Mouse (Mus musculus): Measurements from ENCODE around the gene Hc. TPM values are rescaled to one million over a fixed set of nuclear protein-coding genes. Genes with fewer than 3 reads are reported as not detected.
A peak's percentile ranks its signal among the peaks of the same experiment; 100 is the strongest.

Gene Hc
- polyA plus RNA-seq, 1 experiment from 2014 or later = 0.38 TPM

DNA sequence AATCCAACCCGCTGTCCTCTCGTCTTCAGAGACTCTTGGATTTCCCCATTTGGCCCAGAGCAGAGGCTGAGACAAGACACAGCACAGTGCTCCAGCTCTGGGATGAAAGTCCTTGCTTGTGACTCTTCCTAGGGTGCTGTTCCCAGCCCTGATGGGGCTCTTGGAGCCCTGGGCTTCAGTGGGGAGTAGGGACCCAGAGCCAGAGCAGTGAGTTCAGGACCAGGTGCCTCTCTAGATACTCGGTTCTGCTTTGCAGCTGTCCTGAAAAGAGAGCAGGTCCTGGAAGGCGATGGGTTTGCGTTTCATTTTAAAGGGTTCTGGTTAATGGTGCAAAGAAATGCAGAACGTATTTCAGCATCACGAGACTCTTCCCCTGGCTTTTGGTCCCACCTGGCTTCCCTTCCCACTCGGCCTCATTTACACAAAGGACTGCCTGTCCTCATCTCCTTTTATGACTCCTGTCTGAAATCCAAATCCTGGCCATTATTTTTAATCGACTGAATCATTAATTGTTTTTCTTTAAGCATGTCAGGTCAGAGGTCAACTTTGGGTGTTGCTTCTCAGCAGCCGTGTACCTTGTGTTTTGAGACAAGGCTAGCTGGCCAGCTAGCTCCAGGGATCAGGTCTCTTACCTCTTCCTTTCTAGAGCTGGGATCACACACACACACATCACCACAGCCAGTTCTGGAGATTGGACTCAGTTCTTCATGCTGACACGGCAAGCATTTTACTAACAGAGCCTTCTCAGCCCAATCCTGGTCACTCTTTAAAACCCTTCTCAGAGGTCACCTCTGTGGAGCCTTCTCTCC is 90.0 kb downstream of the Hc start:
- DNase-seq (ENCODE audit: low spot score) (no peak), ATAC-seq (replicated peaks; ENCODE audit: insufficient number of reproducible peaks, low FRiP score, low TSS enrichment, low read depth) (no peak)
- Histone ChIP-seq H3K36me3 (replicated peaks; ENCODE audit: control insufficient read depth, insufficient read depth, low read depth, low read length) (no peaks in the 10 kb centered on the region), H3K27me3 (ENCODE audit: control insufficient read depth, insufficient read depth, low read length) (no peaks in the 10 kb centered on the region), H3K4me1 (ENCODE audit: control insufficient read depth, insufficient read depth, low read length) (no peaks in the 10 kb centered on the region), H3K9me3 (replicated peaks; ENCODE audit: control insufficient read depth, low read length) (no peaks in the 10 kb centered on the region), H3K27ac (replicated peaks; ENCODE audit: low read depth, low read length) (no peak overlapping the region), H3K4me3 (ENCODE audit: low read depth, low read length) (no peak overlapping the region), H3K4me2 (ENCODE audit: low read depth, low read length) (no peak overlapping the region), H3K9ac (replicated peaks; ENCODE audit: low read length) (no peak overlapping the region)
- 70% methylated on average over 11 of the region's 11 CpGs for WGBS

- H3K4me1 ChIP-seq (ENCODE audit: control insufficient read depth, insufficient read depth, low read length) = no peaks in the 10 kb centered on the region
- H3K9ac ChIP-seq (replicated peaks; ENCODE audit: low read length) = no peak overlapping the region
- H3K9me3 ChIP-seq (replicated peaks; ENCODE audit: control insufficient read depth, low read length) = no peaks in the 10 kb centered on the region
- H3K4me3 ChIP-seq (ENCODE audit: low read depth, low read length) = no peak overlapping the region
- 36% methylated on average over 9 of the region's 9 CpGs for WGBS
- DNase-seq (ENCODE audit: low spot score) (peak; percentile 79), ATAC-seq (replicated peaks; ENCODE audit: insufficient number of reproducible peaks, low FRiP score, low TSS enrichment, low read depth) (no peak)
- H3K27me3 ChIP-seq (ENCODE audit: control insufficient read depth, insufficient read depth, low read length) = no peaks in the 10 kb centered on the region
- no peaks in the 10 kb centered on the region for H3K36me3 ChIP-seq (replicated peaks; ENCODE audit: control insufficient read depth, insufficient read depth, low read depth, low read length)
- H3K27ac ChIP-seq (replicated peaks; ENCODE audit: low read depth, low read length) = no peak overlapping the region
- H3K4me2 ChIP-seq (ENCODE audit: low read depth, low read length) = no peak overlapping the region
Observed at GRCm38 (mm10) chr2:34970092-34970750, 91.0 kb downstream of the Hc start.

DNA sequence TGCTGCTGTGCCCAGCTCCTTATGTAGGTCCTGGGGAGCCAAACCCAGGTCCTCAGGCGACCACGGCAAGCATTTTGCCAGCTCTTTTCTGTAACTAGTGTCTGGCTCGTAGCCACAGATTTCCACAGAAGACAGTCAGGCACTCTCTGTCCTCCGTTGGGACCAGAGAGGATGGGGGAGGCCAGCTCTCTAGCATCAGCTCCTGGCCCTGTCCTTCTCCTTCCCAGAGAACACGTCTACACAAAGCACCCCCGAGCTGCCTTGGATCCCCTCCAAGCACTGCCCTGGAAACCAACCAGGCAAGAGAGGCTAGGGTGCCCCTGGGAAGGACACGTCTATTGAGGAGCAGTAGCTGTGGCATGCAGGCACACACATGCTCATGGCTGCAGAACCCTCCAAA is 92.1 kb downstream of the Hc start:
- Histone ChIP-seq H3K4me2 (ENCODE audit: low read depth, low read length) (no peak overlapping the region), H3K9ac (replicated peaks; ENCODE audit: low read length) (no peak overlapping the region), H3K4me1 (ENCODE audit: control insufficient read depth, insufficient read depth, low read length) (no peaks in the 10 kb centered on the region), H3K9me3 (replicated peaks; ENCODE audit: control insufficient read depth, low read length) (no peaks in the 10 kb centered on the region), H3K27ac (replicated peaks; ENCODE audit: low read depth, low read length) (no peak overlapping the region), H3K27me3 (ENCODE audit: control insufficient read depth, insufficient read depth, low read length) (no peaks in the 10 kb centered on the region), H3K36me3 (replicated peaks; ENCODE audit: control insufficient read depth, insufficient read depth, low read depth, low read length) (no peaks in the 10 kb centered on the region), H3K4me3 (ENCODE audit: low read depth, low read length) (no peak overlapping the region)
- ATAC-seq (replicated peaks; ENCODE audit: insufficient number of reproducible peaks, low FRiP score, low TSS enrichment, low read depth) = no peak
- 84% methylated on average over 7 of the region's 7 CpGs for WGBS
- DNase-seq (ENCODE audit: low spot score) = no peak

GRCm38 (mm10) chr2:34966243-34966934 is 94.8 kb downstream of the Hc start:
- H3K36me3 ChIP-seq (replicated peaks; ENCODE audit: control insufficient read depth, insufficient read depth, low read depth, low read length) = no peaks in the 10 kb centered on the region
- H3K4me2 ChIP-seq (ENCODE audit: low read depth, low read length) = no peak overlapping the region
- no peaks in the 10 kb centered on the region for H3K9me3 ChIP-seq (replicated peaks; ENCODE audit: control insufficient read depth, low read length)
- no peaks in the 10 kb centered on the region; the same call in 1 of the 2 replicates for H3K4me1 ChIP-seq (ENCODE audit: control insufficient read depth, insufficient read depth, low read length)
- DNase-seq (ENCODE audit: low spot score) = no peak
- no peak overlapping the region for H3K27ac ChIP-seq (replicated peaks; ENCODE audit: low read depth, low read length)
- no peak overlapping the region for H3K4me3 ChIP-seq (ENCODE audit: low read depth, low read length)
- no peaks in the 10 kb centered on the region for H3K27me3 ChIP-seq (ENCODE audit: control insufficient read depth, insufficient read depth, low read length)
- WGBS = 86% methylated on average over 8 of the region's 8 CpGs
- no peak overlapping the region for H3K9ac ChIP-seq (replicated peaks; ENCODE audit: low read length)
- no peak for ATAC-seq (replicated peaks; ENCODE audit: insufficient number of reproducible peaks, low FRiP score, low TSS enrichment, low read depth)

- Histone ChIP-seq H3K4me1 (ENCODE audit: control insufficient read depth, insufficient read depth, low read length) (no peaks in the 10 kb centered on the region; the same call in 1 of the 2 replicates), H3K36me3 (replicated peaks; ENCODE audit: control insufficient read depth, insufficient read depth, low read depth, low read length) (no peaks in the 10 kb centered on the region), H3K27me3 (ENCODE audit: control insufficient read depth, insufficient read depth, low read length) (no peaks in the 10 kb centered on the region), H3K4me2 (ENCODE audit: low read depth, low read length) (no peak overlapping the region), H3K9ac (replicated peaks; ENCODE audit: low read length) (no peak overlapping the region), H3K9me3 (replicated peaks; ENCODE audit: control insufficient read depth, low read length) (no peaks in the 10 kb centered on the region), H3K4me3 (ENCODE audit: low read depth, low read length) (no peak overlapping the region), H3K27ac (replicated peaks; ENCODE audit: low read depth, low read length) (no peak overlapping the region)
- ATAC-seq (replicated peaks; ENCODE audit: insufficient number of reproducible peaks, low FRiP score, low TSS enrichment, low read depth) (no peak), DNase-seq (ENCODE audit: low spot score) (no peak)
- 67% methylated on average over 8 of the region's 8 CpGs for WGBS
Observed at GRCm38 (mm10) chr2:34965806-34966205, 95.4 kb downstream of the Hc start.

- no peak for ATAC-seq (replicated peaks; ENCODE audit: insufficient number of reproducible peaks, low FRiP score, low TSS enrichment, low read depth)
- Histone ChIP-seq H3K9me3 (replicated peaks; ENCODE audit: control insufficient read depth, low read length) (no peaks in the 10 kb centered on the region), H3K4me1 (ENCODE audit: control insufficient read depth, insufficient read depth, low read length) (no peaks in the 10 kb centered on the region; the same call in 1 of the 2 replicates), H3K27ac (replicated peaks; ENCODE audit: low read depth, low read length) (no peak overlapping the region), H3K4me3 (ENCODE audit: low read depth, low read length) (no peak overlapping the region), H3K4me2 (ENCODE audit: low read depth, low read length) (no peak overlapping the region), H3K9ac (replicated peaks; ENCODE audit: low read length) (no peak overlapping the region), H3K27me3 (ENCODE audit: control insufficient read depth, insufficient read depth, low read length) (no peaks in the 10 kb centered on the region), H3K36me3 (replicated peaks; ENCODE audit: control insufficient read depth, insufficient read depth, low read depth, low read length) (no peaks in the 10 kb centered on the region)
- peak; percentile 70 for DNase-seq (ENCODE audit: low spot score)
- WGBS = 21% methylated on average over 9 of the region's 9 CpGs
Observed at GRCm38 (mm10) chr2:34965293-34965692, 95.9 kb downstream of the Hc start.

DNA sequence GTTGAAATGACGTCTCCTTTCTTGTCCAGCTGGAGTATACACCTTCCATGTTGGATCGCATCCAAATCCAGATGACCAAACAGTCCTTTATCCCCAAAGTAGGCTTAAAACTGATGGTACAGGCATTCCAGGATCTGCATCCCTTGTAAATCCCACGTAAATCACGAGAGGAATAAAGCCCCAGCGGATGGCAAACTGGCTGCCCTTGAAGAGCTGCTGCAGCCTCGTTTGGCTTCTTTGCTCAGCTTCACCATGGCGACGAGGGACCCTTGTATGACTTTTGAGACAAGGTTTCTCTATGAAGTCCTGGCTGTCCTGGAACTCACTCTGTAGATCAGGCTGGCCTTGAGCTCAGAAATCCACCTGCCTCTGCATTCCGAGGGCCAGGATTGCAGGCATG is 96.6 kb downstream of the Hc start:
- 80% methylated on average over 9 of the region's 9 CpGs for WGBS
- no peaks in the 10 kb centered on the region for H3K27me3 ChIP-seq (ENCODE audit: control insufficient read depth, insufficient read depth, low read length)
- no peaks in the 10 kb centered on the region for H3K9me3 ChIP-seq (replicated peaks; ENCODE audit: control insufficient read depth, low read length)
- H3K9ac ChIP-seq (replicated peaks; ENCODE audit: low read length) = no peak overlapping the region
- no peaks in the 10 kb centered on the region for H3K36me3 ChIP-seq (replicated peaks; ENCODE audit: control insufficient read depth, insufficient read depth, low read depth, low read length)
- H3K27ac ChIP-seq (replicated peaks; ENCODE audit: low read depth, low read length) = no peak overlapping the region
- H3K4me2 ChIP-seq (ENCODE audit: low read depth, low read length) = no peak overlapping the region
- no peak overlapping the region for H3K4me3 ChIP-seq (ENCODE audit: low read depth, low read length)
- DNase-seq (ENCODE audit: low spot score) (no peak), ATAC-seq (replicated peaks; ENCODE audit: insufficient number of reproducible peaks, low FRiP score, low TSS enrichment, low read depth) (no peak)
- H3K4me1 ChIP-seq (ENCODE audit: control insufficient read depth, insufficient read depth, low read length) = no peaks in the 10 kb centered on the region; the same call in 1 of the 2 replicates

DNA sequence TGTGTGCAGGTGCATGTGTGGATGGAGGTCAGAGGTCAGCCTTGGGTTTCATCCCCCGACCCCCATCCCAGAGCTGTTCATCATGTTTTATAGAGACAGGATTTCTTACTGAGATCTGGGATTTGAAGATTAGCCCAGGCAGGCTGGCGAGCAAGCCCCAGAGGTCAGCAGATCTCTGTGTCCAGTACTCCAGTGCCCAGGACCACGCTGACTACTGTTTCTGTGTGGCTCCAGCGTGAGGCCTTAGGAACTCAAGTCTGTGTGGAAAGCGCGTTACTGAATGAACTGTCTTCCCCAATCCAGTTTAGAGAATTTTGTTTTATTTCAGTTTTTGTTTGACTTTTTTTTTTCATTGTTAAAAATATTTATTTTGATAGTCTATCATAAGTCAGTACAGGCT is 97.0 kb downstream of the Hc start:
- Histone ChIP-seq H3K9ac (replicated peaks; ENCODE audit: low read length) (no peak overlapping the region), H3K4me3 (ENCODE audit: low read depth, low read length) (no peak overlapping the region), H3K4me2 (ENCODE audit: low read depth, low read length) (no peak overlapping the region), H3K27me3 (ENCODE audit: control insufficient read depth, insufficient read depth, low read length) (no peaks in the 10 kb centered on the region), H3K36me3 (replicated peaks; ENCODE audit: control insufficient read depth, insufficient read depth, low read depth, low read length) (no peaks in the 10 kb centered on the region), H3K27ac (replicated peaks; ENCODE audit: low read depth, low read length) (no peak overlapping the region), H3K9me3 (replicated peaks; ENCODE audit: control insufficient read depth, low read length) (no peaks in the 10 kb centered on the region), H3K4me1 (ENCODE audit: control insufficient read depth, insufficient read depth, low read length) (no peaks in the 10 kb centered on the region; the same call in 1 of the 2 replicates)
- DNase-seq (ENCODE audit: low spot score) = no peak
- ATAC-seq (replicated peaks; ENCODE audit: insufficient number of reproducible peaks, low FRiP score, low TSS enrichment, low read depth) = no peak
- WGBS = 91% methylated on average over 6 of the region's 6 CpGs

Measured in embryonic facial prominence, embryonic 11.5 days (tissue).